Mouse (Mus musculus): ENCODE results near the gene Hsd11b1.

- TF ChIP-seq POLR2A (IDR thresholded peaks at IDR 0.05; ENCODE audit: low read depth, low read length) (no peak), CTCF (IDR thresholded peaks at IDR 0.05; ENCODE audit: extremely low read depth, insufficient read length, insufficient replicate concordance, low read depth, low read length) (no peak)
These were observed 47.7 kb upstream of the Hsd11b1 start for GRCm38 (mm10) chr1:193311596-193311995.
